Mouse (Mus musculus) bone marrow, adult 2 months (tissue): ENCODE measurements around the gene Tab1.

Source experiments
- CTCF ChIP-seq: fragments of 200-500 bp; IDR thresholded peaks from 2 replicates; pipeline ENCODE4 v1.5.1; 2011; ENCODE audit warnings: low read length, control low read depth; ENCODE audit not compliant: control insufficient read depth, insufficient read depth
- POLR2A ChIP-seq: fragments of 200-500 bp; IDR thresholded peaks from 2 replicates; pipeline ENCODE4 v1.6.1; 2011; ENCODE audit warnings: low read depth, mild to moderate bottlenecking, control low read depth, low read length, borderline replicate concordance; ENCODE audit not compliant: control insufficient read depth

DNA sequence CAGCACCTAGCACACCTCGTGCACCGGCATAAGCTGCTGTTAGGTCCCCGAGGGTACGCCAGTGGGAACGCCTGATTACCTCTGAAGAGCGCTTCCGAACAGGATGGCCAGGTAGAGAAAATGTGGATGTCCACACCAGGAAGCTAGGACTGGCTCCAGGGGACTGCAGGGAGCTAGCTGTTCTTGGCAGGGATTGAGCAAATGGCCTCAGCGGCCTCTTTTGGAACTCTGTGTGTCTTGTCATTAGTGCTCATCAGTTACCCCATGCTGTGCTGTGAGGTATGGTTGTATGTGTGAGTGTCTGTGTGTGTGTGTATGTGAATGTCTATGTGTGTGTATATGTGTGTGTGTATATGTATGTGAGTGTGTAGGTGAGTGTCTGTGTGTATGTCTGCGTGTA is 42.4 kb downstream of the Tab1 start:
- TF ChIP-seq CTCF = no peak
- no peak for TF ChIP-seq POLR2A
